Mouse (Mus musculus) midbrain, embryonic 15.5 days (tissue): ENCODE results near the gene Nt5c3. TPM values are rescaled to one million over a fixed set of nuclear protein-coding genes. Genes with fewer than 3 reads are reported as not detected.

Experiments
- ATAC-seq: fragments of 200-750 bp; cut with Nextera tagmentation; replicated peaks from 2 replicates; pipeline ENCODE4 v1.8.0; 2017; ENCODE audit warnings: moderate TSS enrichment
- H3K27ac ChIP-seq: fragments of 300-500 bp; sonication (generic); 2 replicates; pipeline ENCODE4 v1.5.1; 2015; ENCODE audit warnings: mild to moderate bottlenecking, inconsistent platforms
- H3K27me3 ChIP-seq: fragments of 300-500 bp; sonication (generic); replicated peaks from 2 replicates; pipeline ENCODE4 v1.6.1; 2015; ENCODE audit warnings: inconsistent platforms
- H3K36me3 ChIP-seq: fragments of 300-500 bp; sonication (generic); replicated peaks from 2 replicates; pipeline ENCODE4 v1.6.1; 2015; ENCODE audit warnings: inconsistent platforms
- H3K4me1 ChIP-seq: fragments of 300-500 bp; sonication (generic); 2 replicates; pipeline ENCODE4 v1.6.1; 2015; ENCODE audit warnings: inconsistent platforms
- H3K4me2 ChIP-seq: fragments of 300-500 bp; sonication (generic); 2 replicates; pipeline ENCODE4 v1.6.1; 2015; ENCODE audit warnings: inconsistent platforms, mild to moderate bottlenecking, moderate library complexity
- H3K4me3 ChIP-seq: fragments of 300-500 bp; sonication (generic); 2 replicates; pipeline ENCODE4 v1.5.1; 2015; ENCODE audit warnings: mild to moderate bottlenecking, inconsistent platforms
- H3K9ac ChIP-seq: fragments of 300-500 bp; sonication (generic); 2 replicates; pipeline ENCODE4 v1.6.1; 2015; ENCODE audit warnings: mild to moderate bottlenecking, inconsistent platforms
- H3K9me3 ChIP-seq: fragments of 300-500 bp; sonication (generic); 2 replicates; pipeline ENCODE4 v1.6.1; 2016; ENCODE audit warnings: inconsistent platforms
- whole genome bisulfite sequencing: fragments of 180-500 bp; shearing (Covaris S2); methylation state at CpG from one replicate; pipeline ENCODE4 v1.1.7; 2015; ENCODE audit warnings: mixed read lengths; 5-methylcytosine and 5-hydroxymethylcytosine counted together
- polyA plus RNA-seq: library from polyadenylated mRNA; unstranded; fragments of >200 nt; fragmentation: Nextera tagmentation; extraction: Ambion mirVana; gene quantifications from 2 replicates; pipeline ENCODE4 v1.2.1, GENCODE M21; 2015

Nt5c3 gene
- polyA plus RNA-seq, 1 experiment from 2014 or later: 169 TPM

DNA sequence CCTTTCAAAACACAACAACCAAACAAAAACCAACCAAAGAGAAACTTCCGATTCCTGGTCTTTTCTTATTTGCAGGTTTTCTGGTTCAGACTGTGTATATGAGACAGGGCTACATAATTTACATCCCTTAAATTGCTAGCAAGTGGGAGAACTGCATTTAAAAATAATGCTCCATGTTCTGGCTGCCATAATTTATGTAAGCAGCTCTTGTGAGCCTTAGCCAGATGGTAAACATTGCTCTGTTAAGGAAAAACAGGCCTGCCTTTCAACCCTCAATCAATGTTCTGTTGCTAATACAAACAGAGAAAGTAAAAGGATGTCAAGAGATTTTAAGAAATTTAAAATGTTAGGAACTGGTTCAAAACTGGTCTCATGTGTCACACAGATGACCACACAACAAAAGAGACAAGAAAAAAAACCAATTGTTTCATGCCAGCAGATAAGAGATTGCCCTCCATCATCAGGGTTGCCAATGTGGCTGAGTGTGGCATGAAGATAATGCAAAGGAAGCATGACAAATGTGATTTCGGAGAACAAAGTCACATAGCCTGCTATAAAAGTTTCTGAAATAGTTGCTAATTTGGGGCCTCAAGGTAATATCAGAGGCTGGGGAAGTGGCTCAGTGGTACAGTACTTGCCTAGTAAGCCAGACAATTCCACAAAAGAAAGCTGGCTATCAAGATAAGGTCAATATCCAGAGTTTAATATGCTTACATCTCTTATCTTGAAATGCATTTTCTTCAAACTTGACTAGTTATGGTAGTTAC lies 10.5 kb downstream of the Nt5c3 start:
- Histone ChIP-seq H3K9me3 (no peaks in the 10 kb centered on the region), H3K36me3 (no peaks in the 10 kb centered on the region), H3K4me2 (no peak overlapping the region), H3K4me1 (peaks cover 4% of the 10 kb centered on the region; the same call in 1 of the 2 replicates), H3K27ac (no peak overlapping the region), H3K9ac (no peak overlapping the region), H3K4me3 (no peak overlapping the region), H3K27me3 (no peaks in the 10 kb centered on the region)
- WGBS: 71% methylated on average over 2 of the region's 2 CpGs
- ATAC-seq: no peak

DNA sequence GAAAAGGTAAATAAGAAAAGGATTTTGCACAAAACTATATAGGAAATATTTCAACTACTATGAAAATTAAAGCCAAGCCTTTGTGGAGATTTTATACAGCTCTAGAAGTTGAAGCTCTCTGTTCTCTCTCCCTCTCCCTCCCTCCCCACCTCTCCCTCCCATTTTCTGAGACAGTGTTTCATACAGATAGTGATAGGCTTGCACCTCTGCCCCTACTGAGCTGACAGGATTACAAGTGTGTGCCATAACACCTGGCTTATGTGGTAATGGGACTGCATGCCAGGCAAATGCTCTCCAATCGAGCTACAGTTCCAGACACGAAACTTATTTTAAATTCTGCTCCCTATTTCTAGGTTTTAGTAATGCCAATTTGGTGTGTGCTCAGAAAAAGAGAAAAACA lies 12.8 kb downstream of the Nt5c3 start:
- Histone ChIP-seq H3K4me3 (no peak overlapping the region), H3K4me1 (peaks cover 7% of the 10 kb centered on the region; the same call in 1 of the 2 replicates), H3K27ac (no peak overlapping the region), H3K4me2 (no peak overlapping the region), H3K27me3 (no peaks in the 10 kb centered on the region), H3K9ac (no peak overlapping the region), H3K36me3 (no peaks in the 10 kb centered on the region), H3K9me3 (no peaks in the 10 kb centered on the region)
- 87% methylated on average over 2 of the region's 2 CpGs for WGBS
- ATAC-seq: no peak

DNA sequence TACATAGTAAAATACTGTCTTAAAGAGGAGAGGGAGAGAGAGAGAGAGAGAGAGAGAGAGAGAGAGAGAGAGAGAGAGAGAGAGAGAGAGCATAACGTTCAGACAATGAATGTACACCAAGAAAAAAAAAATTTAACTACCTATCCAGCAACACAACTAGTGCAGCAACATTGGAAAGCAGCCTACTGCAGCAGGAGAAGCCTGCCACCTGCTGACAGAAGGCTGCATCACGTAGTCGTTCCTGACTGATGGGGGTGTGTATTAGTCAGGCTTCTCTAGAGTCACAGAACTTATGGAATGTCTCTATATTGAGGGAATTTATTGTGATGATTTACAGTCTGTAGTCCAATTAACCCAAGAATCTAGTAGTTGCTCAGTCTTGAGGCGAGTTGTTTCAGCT lies 14.8 kb downstream of the Nt5c3 start:
- no peaks in the 10 kb centered on the region for H3K27me3 ChIP-seq
- no peaks in the 10 kb centered on the region for H3K9me3 ChIP-seq
- ATAC-seq: no peak
- H3K9ac ChIP-seq: no peak overlapping the region
- peaks cover 15% of the 10 kb centered on the region for H3K4me1 ChIP-seq
- H3K4me2 ChIP-seq: no peak overlapping the region
- WGBS: 16% methylated on average over 4 of the region's 4 CpGs
- no peak overlapping the region for H3K27ac ChIP-seq
- no peak overlapping the region for H3K4me3 ChIP-seq
- no peaks in the 10 kb centered on the region for H3K36me3 ChIP-seq

DNA sequence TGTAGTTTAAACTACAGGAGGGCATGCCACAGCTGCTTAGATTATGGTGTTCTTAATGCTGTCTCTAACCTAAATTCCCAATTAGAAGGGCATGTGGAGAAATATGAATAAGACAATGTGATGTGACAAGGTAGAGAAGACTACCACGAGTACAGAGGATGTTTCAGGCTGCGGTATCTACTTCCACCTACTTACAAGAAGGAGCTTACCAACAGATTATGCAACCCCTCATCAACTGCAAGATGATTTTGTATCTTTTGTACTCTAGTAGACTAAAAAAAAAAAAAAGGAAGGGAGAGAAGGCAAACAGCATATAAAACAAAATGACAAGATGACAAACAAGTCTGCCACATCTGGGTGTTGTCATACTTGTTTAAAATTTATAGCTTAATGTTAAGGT lies 15.3 kb downstream of the Nt5c3 start:
- Histone ChIP-seq H3K4me2 (no peak overlapping the region), H3K9ac (no peak overlapping the region), H3K9me3 (no peaks in the 10 kb centered on the region), H3K4me3 (no peak overlapping the region), H3K36me3 (no peaks in the 10 kb centered on the region), H3K27ac (no peak overlapping the region), H3K4me1 (peaks cover 17% of the 10 kb centered on the region), H3K27me3 (no peaks in the 10 kb centered on the region)
- no peak for ATAC-seq
- WGBS: 87% methylated on average over 2 of the region's 2 CpGs

DNA sequence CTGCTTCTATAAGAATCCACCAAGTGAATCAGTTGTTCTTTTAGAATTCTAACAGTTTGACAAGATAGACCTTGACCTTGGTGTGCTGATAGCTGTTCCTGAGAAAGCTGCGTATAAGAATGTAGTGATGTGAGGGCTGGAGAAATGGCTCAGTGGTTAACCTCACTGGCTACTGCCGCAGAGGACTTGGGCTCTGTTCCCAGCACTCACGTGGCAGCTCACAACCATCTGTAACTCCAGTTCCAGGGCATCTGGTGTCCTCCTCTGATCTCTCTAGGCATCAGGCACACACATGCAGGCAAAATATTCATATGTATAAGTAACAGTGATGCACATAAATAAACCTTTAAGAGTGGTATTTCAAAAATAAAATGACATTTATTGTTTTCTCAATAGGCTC lies 15.8 kb downstream of the Nt5c3 start:
- no peak for ATAC-seq

DNA sequence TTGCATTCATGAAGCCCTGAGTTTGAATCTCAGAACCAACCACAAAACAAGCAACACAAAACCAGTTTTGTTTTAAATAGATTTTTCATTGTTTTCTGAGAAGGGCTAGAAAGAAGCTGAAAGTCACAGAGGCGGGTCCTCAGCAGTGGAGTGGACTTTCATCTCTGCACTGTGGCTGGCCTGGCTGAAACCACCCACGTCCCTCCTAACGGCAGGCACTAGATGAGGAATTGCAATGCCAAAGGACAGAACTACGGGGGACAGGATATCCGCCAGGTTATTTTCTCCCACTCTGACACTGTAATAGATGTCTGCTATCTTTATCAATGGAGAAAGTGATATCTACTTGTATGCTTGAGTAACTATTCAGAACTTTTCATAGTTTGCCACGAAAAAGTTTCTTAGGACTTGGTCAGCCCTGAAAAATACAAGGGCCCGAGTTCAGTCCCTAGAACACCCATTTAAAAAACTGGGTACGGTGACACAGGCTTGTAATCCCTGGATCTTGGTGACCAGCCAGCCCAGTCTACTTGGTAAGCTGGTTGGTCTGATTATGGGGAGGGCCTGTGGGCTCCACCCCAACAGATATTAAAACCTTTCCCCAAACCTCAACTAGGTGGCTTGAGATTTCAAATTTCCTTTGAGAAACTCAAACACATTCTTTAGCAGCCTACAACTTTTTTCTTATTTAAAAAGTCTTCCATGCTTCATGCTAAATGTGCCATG lies 17.4 kb downstream of the Nt5c3 start:
- Histone ChIP-seq H3K4me3 (no peak overlapping the region), H3K27me3 (no peaks in the 10 kb centered on the region), H3K36me3 (no peaks in the 10 kb centered on the region), H3K9ac (no peak overlapping the region), H3K4me1 (peaks cover 25% of the 10 kb centered on the region), H3K27ac (no peak overlapping the region), H3K4me2 (no peak overlapping the region), H3K9me3 (no peaks in the 10 kb centered on the region)
- 89% methylated on average over 8 of the region's 8 CpGs for WGBS
- no peak for ATAC-seq

More for the DNA sequence above, 15.8 kb downstream of the Nt5c3 start:
- Histone ChIP-seq H3K4me2 (no peak overlapping the region), H3K9me3 (no peaks in the 10 kb centered on the region), H3K4me1 (peaks cover 19% of the 10 kb centered on the region), H3K27ac (no peak overlapping the region), H3K9ac (no peak overlapping the region), H3K27me3 (no peaks in the 10 kb centered on the region), H3K4me3 (no peak overlapping the region), H3K36me3 (no peaks in the 10 kb centered on the region)
- WGBS: 95% methylated on average over 3 of the region's 3 CpGs

DNA sequence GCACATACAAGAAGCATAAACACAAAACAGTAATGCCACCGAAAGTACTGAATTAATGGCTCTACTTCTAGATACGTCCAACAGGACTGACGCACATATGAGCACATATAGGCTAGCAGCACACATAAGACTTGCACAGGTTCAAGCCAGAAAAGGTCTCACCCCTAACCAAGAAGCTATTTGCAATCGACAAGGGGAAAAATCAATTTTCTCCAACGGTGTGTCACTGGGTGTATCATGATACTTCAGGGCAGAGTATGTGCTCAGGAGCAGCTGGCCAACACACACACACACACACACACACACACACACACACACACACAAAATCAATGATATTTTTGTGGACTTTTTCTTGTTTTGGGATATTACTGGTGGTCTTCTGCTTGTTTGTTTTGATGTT lies 18.2 kb downstream of the Nt5c3 start:
- H3K27ac ChIP-seq: no peak overlapping the region
- no peak overlapping the region for H3K4me3 ChIP-seq
- 87% methylated on average over 5 of the region's 5 CpGs for WGBS
- H3K36me3 ChIP-seq: no peaks in the 10 kb centered on the region
- no peak for ATAC-seq
- peaks cover 25% of the 10 kb centered on the region for H3K4me1 ChIP-seq
- H3K4me2 ChIP-seq: no peak overlapping the region
- H3K27me3 ChIP-seq: no peaks in the 10 kb centered on the region
- H3K9ac ChIP-seq: no peak overlapping the region
- H3K9me3 ChIP-seq: no peaks in the 10 kb centered on the region

DNA sequence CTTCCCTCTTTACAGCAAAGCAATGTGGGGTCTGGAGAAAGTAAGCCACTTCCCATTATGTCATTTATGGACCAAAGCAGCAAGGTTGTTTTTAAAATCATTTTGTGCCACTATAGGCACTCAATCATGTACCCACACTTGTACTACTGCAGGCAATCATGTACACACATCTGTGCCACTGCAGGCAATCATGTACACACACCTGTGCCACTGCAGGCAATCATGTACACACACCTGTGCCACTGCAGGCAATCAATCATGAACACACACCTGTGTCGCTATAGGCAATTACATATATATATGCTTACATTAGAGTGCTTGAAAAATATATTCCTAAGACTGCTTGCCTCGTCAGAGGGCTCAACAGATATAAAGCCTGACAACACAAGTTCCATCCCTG lies 18.8 kb downstream of the Nt5c3 start:
- Histone ChIP-seq H3K27me3 (no peaks in the 10 kb centered on the region), H3K4me1 (peaks cover 25% of the 10 kb centered on the region), H3K4me2 (no peak overlapping the region), H3K9me3 (no peaks in the 10 kb centered on the region), H3K9ac (no peak overlapping the region), H3K27ac (no peak overlapping the region), H3K36me3 (no peaks in the 10 kb centered on the region), H3K4me3 (no peak overlapping the region)
- no peak for ATAC-seq
- WGBS: 80% methylated on average over 2 of the region's 2 CpGs

DNA sequence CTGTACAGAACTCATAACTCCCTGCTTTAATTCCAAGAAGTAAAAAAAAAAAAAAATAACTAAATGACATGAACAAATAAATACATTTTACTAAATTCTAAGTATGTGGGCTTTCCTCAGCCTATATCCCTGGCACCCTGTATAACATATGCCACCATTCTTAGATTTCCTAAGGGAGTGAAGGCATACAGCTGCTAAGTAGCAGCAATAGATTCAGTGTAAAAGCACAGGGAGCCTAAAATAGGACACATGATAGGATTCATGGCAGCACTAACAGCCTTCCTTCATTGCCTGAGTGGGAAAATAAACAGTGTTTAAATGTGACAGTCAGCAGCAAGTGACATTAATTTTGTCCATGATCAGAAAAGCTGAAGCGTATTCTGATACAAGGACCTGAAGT lies 19.4 kb downstream of the Nt5c3 start:
- Histone ChIP-seq H3K9ac (no peak overlapping the region), H3K4me1 (peaks cover 25% of the 10 kb centered on the region), H3K4me2 (no peak overlapping the region), H3K9me3 (no peaks in the 10 kb centered on the region), H3K36me3 (no peaks in the 10 kb centered on the region), H3K27ac (no peak overlapping the region), H3K4me3 (no peak overlapping the region), H3K27me3 (no peaks in the 10 kb centered on the region)
- 81% methylated on average over 1 of the region's 1 CpGs for WGBS
- ATAC-seq: no peak

DNA sequence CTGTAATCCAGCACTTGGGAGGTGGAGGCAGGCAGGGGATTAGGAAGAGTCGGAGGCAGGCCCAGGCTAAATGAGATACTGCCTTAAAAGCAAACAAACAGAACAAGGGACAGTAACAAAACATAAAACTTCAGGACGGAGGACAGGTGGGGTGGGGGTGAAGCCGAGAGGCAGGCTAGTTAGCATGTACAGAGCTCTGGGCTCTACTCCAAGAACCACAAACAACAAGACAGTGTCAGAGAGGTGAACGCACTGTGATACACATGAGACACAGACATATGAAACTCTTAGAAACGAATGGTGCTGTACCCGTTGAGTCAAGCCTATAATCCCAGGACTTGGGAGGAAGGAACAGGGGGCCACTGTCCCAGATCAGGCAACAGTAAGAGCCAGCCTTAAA lies 19.9 kb downstream of the Nt5c3 start:
- Histone ChIP-seq H3K36me3 (no peaks in the 10 kb centered on the region), H3K27ac (no peak overlapping the region), H3K9me3 (no peaks in the 10 kb centered on the region), H3K4me1 (peaks cover 25% of the 10 kb centered on the region), H3K27me3 (no peaks in the 10 kb centered on the region), H3K4me3 (no peak overlapping the region), H3K9ac (no peak overlapping the region), H3K4me2 (no peak overlapping the region)
- WGBS: 60% methylated on average over 6 of the region's 6 CpGs
- ATAC-seq: 0 out of 2 replicates have a peak, but pooled peaks have one; percentile 27

DNA sequence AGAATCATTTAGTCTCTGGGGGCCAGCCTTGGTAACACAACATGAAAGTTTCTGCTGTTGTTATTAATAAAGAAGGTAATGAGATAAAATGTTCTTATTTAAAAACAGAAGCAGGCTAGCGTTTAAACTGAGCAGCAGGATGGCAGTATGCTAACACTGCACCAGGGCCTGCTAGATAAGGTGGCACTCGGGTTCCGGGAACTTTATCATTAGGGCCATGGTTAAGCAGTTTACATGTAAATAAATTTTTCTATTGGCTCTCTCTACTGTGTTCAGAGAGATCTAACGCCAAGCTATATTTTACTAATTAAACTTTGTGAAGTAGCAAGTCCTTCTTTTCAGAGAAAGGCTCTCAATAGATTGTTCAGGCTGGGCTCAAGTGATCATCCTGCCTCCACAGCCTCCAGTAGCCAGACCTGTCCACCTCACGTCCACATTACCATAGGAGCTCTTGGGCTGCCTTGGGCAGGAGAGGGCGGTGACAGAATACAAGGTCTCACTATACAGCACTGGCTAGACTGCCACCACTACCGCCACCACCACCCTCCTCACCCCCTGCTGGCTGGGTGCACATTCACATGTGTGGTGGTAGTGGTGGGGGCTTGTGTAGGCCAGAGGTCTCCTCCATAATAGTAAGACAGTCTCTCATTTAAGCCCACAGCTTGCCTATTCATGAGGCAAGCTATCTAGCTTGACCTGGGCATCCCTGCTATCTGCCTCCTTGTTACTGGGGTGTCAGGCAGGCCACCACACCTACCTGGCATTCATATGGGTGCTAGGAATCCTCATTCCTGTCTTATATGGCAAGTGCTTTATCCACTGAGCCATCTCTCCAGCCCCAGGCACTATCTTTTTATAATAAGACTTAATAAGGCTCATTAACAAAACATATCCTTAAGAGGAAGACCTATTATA lies 20.9 kb downstream of the Nt5c3 start:
- WGBS: 79% methylated on average over 7 of the region's 7 CpGs

DNA sequence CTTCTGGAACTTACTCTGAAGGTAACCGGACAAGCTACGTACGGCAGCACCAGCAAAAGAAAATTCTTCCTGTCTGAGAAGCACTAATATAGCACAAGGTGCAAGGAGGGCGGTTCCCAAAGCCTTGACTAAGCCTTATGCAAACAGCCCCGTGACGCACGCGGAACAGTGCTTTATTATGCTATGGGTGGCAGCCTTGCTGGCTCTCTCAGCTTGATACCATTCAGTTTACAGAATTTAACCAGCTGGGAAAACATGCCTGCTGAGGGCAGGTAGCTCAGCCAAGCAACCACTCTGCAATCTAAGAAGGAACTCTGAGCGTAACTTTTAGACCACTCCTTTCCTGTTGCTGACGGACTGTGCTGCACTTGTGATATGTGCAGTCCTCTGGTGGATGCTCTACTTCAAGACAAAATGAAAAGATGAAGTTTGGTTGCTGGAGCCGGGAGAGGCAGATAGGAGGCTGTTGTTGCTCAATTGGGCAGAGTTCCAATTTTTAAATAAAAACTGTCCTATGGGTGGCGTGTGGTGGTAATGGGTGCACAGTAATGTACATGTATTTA lies 21.8 kb downstream of the Nt5c3 start:
- H3K9ac ChIP-seq: no peak overlapping the region
- peaks cover 22% of the 10 kb centered on the region for H3K4me1 ChIP-seq
- H3K27ac ChIP-seq: no peak overlapping the region
- no peaks in the 10 kb centered on the region for H3K27me3 ChIP-seq
- 0 out of 2 replicates have a peak overlapping the region, but pooled peaks have one; percentile 2 for H3K4me2 ChIP-seq
- no peak overlapping the region for H3K4me3 ChIP-seq
- H3K36me3 ChIP-seq: no peaks in the 10 kb centered on the region
- no peak for ATAC-seq
- 32% methylated on average over 12 of the region's 12 CpGs for WGBS
- no peaks in the 10 kb centered on the region for H3K9me3 ChIP-seq

More for the DNA sequence above, 20.9 kb downstream of the Nt5c3 start:
- peaks cover 25% of the 10 kb centered on the region for H3K4me1 ChIP-seq
- no peak overlapping the region for H3K4me2 ChIP-seq
- no peak overlapping the region for H3K4me3 ChIP-seq
- no peaks in the 10 kb centered on the region for H3K36me3 ChIP-seq
- no peaks in the 10 kb centered on the region for H3K27me3 ChIP-seq
- ATAC-seq: 0 out of 2 replicates have a peak, but pooled peaks have one; percentile 18
- H3K9ac ChIP-seq: no peak overlapping the region
- H3K27ac ChIP-seq: no peak overlapping the region
- H3K9me3 ChIP-seq: no peaks in the 10 kb centered on the region
